Mouse (Mus musculus): Measurements from ENCODE around the gene Gm28553. TPM values are rescaled to one million over a fixed set of nuclear protein-coding genes. Genes with fewer than 3 reads are reported as not detected.
"Not testable (repeated sequence)": the region's sequence is repeated elsewhere in the genome, so short reads cannot be mapped to it uniquely, and the experiment has no call there.

The Gm28553 gene
- not detected in 2 replicates for polyA plus RNA-seq (2016; fragmentation: Nextera tagmentation; extraction: Ambion mirVana)

DNA sequence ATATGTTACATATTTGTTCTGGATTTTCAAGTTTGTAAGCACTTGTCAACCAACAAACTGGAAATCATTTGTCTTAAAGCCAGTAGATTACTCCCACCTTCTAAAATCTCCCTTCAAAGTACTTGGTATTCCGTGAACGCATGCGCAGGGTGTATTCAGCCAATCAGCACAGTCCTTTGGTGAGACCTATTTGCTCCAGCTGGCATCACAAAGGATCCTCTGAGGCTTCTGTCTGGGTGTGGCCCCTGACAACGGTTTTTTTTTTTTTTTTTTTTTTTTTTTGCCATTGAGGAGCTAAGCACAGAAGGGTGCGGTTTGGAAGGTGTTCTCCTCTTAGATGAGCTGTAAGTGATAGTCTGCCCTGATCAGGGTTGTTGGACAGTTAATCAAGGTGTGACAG is at the start of gene Gm28553:
Gm28553 (plus strand) TSS at position 301 of the 400 bp plus-strand sequence.
- H3K4me3 ChIP-seq; H3K9me3 ChIP-seq; H3K4me1 ChIP-seq; H3K27me3 ChIP-seq (ENCODE audit: poor library complexity, severe bottlenecking); H3K27ac ChIP-seq; DNase-seq (ENCODE audit: extremely low spot score, low spot score); H3K36me3 ChIP-seq (replicated peaks): not testable (repeated sequence)
- no CpG with 5 or more reads among the region's 5 CpGs for WGBS
